Mouse (Mus musculus): ENCODE data around the gene Tmem203.

Gene Tmem203

DNA sequence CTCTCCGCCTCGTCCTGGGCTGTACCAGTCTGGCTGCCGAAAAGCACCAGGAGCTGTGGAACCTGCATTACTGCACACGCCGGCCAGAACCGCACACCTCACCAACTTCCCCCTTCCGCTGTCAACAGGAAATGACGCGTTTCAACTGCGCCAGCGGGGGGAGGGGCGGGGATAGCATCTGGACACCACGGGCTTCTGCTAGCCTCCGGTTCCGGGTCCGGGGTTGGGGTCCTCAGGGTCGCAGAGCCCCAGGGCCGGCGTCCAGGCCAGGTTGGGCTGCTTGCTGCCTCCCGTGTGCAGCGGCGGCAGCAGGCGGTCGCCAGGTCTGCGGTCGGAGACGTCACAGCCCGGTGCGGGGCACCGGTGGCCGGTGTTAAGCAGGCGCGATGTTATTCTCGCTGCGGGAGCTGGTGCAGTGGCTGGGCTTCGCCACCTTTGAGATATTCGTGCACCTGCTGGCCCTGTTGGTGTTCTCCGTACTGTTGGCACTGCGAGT lies at the start of gene Tmem203:
TSS of gene Tmem203 (plus strand) at position 156 of the 496 bp plus-strand sequence.
- DNase-seq = peak; percentile 88

GRCm38 (mm10) chr2:25207593-25207992 lies 47.6 kb upstream of the Tmem203 start:
- DNase-seq = no peak

DNA sequence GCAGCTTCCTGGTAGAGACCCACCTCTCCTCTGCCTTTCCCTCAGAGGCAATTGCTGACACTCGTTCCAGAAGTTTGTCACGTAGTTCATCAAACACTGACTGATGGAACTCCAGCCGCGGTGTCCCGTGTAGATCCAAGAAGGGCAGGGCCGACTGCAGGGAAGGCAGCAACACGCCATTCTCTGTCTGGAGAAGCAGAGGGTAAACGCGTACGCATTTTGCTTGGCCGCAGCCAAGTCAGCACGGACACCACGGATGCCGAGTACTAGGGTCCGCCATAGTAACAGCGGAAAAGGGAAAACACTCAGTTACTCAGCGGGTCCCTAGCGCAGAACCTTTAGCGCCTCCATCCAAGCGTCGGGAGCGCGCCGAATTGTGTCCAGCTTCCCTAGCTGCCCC lies 44.6 kb upstream of the Tmem203 start:
- DNase-seq = no peak

- peak; percentile 93 for DNase-seq
These were observed 44.0 kb upstream of the Tmem203 start, which contains the start of gene Nelfb for GRCm38 (mm10) chr2:25211121-25211670. Gene Nelfb, minus strand, starts transcription at chr2:25211489.

- DNase-seq = no peak
These were observed 41.9 kb upstream of the Tmem203 start for GRCm38 (mm10) chr2:25213266-25213865.

GRCm38 (mm10) chr2:25214444-25214843 lies 40.8 kb upstream of the Tmem203 start, which contains the start of gene Stpg3:
Gene Stpg3, minus strand, starts transcription at chr2:25214637.
- DNase-seq = no peak

- DNase-seq = no peak
These were observed 37.6 kb upstream of the Tmem203 start for GRCm38 (mm10) chr2:25217666-25218065.

DNA sequence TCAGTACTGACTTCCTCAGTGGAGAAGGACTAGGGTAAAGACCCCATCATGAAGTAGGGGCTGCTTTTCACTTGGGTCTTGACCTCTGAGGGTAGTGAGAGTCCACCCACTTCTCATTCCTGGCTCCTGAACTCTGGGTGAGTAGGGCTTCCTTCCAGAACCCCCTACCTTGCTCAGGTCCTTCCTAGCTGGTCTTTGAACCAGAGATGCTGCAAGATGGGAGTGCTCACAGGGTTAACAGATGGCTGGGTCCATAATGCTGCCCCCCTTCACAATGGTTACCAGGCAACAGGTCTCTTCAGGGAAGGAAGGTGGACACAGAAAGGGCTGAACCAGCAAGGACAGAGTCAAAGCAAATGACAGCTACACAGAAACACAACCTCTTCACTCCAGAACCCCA lies 36.8 kb upstream of the Tmem203 start, which contains the start of gene Fam166a:
TSS of gene Fam166a (plus strand) at position 301 of the 400 bp plus-strand sequence.
- DNase-seq = no peak

DNA sequence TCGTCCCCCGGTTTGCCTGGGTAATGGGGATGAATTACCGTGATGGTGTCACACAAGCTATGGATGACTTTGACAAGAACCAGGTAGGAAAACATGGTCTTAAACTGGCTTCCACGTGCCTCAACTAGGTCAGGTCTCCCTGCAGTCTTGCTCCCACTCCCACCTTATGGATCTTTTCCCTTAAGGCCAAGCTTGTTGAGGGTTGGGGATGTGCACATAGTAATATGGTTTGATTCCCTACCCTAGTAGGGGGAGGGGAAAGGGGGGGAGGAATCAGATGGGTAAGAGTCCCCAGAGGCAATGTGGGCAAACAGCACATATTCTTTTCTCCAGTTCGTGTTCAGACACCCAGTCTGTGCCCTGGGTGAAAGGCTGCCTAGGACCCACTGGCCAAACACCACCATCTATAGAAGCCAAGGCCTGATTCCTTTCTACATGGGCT lies 33.9 kb upstream of the Tmem203 start:
- no peak for DNase-seq

DNA sequence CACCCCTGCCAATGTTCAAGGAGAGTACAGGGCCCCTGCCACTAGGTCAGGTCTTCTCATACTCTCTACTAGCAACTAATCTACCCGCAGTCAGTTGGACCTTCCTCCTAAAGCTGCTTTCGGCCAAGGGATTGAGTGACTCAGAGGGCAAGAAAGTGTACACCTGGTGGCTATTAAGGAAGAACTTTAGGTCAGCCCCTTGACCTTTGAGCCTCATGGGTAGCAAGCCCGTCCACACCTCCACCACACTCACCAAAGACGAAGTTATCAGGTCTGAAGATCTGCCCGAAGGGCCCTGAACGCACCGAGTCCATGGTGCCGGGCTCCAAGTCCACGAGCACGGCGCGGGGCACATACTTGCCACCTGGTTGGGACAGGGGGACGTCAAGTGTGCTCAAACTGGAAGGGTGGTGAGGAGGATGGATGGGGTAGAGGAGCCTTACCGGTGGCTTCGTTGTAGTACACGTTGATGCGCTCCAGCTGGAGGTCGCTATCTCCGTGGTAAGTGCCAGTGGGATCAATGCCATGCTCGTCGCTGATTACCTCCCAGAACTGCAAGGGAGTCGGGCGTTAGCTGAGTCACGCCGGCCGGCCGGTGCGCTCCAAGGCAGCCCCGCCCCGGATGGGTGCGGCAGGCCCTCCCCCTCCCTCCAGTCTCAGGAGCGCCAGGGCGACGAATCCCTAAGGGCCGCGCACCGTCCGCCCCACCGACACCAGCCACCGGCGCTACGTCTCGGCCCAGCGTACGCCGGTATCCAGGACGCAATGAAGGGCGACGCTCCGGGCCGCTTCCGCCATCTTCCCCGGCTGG lies 31.4 kb upstream of the Tmem203 start:
- peak; percentile 87 for DNase-seq

DNA sequence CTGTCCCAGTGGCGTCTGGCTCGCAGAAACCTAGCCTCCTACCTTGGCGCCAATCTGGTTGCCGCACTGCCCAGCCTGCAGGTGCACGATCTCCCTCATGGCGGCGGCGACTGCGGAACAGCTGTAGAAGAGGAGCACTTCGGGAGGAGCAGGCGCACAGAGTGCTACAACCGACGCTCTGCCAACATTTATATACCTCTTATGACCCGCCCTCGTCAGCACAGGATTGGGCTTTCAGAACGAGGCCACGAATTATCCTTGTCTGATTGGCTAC lies 30.8 kb upstream of the Tmem203 start, which contains the start of gene Tubb4b:
TSS of gene Tubb4b (minus strand) at position 211 of the 274 bp plus-strand sequence.
- DNase-seq = no peak

- DNase-seq = peak; percentile 98
These were observed 30.2 kb upstream of the Tmem203 start for GRCm38 (mm10) chr2:25224766-25225752.

- DNase-seq = no peak
These were observed 29.3 kb upstream of the Tmem203 start for GRCm38 (mm10) chr2:25225811-25226379.

- DNase-seq = no peak
These were observed 28.4 kb upstream of the Tmem203 start for GRCm38 (mm10) chr2:25226864-25227263.

- DNase-seq = no peak
These were observed 27.8 kb upstream of the Tmem203 start for GRCm38 (mm10) chr2:25227406-25227805.

- peak; percentile 91 for DNase-seq
These were observed 26.8 kb upstream of the Tmem203 start for GRCm38 (mm10) chr2:25228431-25228889.

- no peak for DNase-seq
These were observed 26.2 kb upstream of the Tmem203 start for GRCm38 (mm10) chr2:25228995-25229530.

GRCm38 (mm10) chr2:25229582-25229981 lies 25.7 kb upstream of the Tmem203 start:
- no peak for DNase-seq

- no peak for DNase-seq
These were observed 24.7 kb upstream of the Tmem203 start for GRCm38 (mm10) chr2:25230581-25230980.

DNA sequence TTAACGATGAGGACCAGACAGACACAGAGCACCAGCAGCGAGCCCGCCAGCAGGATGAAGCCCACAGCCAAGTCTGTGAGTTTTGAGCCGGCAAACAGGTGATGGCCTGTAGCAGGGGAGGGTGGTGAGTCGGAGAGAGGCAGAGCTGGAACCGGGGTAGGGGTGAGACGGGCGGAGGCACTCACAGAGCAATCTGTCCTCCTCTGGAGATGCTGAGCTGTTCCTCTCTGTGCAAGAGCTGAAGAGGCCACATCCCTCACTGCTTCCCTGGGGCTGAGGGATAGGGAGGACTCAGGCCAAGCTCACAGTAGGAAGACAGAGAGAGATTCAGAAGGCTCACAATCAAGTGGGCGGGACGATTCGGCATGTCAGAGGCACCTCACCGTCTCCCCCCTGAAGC lies 24.2 kb upstream of the Tmem203 start:
- no peak for DNase-seq

- DNase-seq = no peak
These were observed 21.8 kb upstream of the Tmem203 start for GRCm38 (mm10) chr2:25233421-25233820.

DNA sequence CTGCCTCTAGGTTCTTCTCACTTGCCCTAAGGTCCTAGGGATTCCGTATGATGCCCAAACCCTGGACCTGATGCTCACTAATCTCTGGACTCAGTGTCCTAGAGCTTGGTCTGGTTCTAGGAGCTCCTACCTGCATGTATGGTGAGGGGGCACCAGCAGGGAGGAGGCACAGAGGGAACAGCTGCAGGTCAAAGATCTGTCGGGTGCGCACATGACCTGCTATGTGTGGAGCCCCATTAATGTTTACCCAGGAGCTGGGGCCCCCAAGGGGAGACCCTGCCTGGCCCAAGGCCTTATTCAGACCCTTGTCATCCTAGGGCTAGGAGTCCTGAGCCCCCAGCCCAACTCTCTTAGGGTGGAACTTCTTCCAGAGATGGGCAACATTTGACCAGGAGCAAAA lies 21.2 kb upstream of the Tmem203 start, which contains the start of gene Slc34a3:
TSS of gene Slc34a3 (minus strand) at position 315 of the 400 bp plus-strand sequence.
- no peak for DNase-seq
